Mouse (Mus musculus): ENCODE measurements around the gene Itga9.

DNA sequence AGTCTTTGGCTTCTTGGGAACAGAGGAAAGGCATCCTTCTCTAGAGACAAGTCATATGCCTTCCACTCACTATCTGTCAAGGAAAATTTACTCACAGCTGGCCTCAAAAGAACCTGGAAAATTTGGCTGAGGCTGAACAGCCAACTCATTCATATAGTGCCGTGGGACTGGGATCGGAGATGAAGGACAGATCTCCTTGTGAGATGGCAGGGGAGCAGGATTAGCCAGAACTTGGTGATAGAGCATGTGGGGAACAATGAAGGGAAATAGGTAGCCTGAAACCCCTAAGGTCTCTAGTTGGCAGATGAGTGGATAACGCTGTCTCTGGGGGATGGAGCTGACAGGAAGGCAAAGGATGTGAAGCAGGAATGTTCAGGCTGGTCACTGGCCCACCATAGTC lies 132.6 kb downstream of the Itga9 start:
- TF ChIP-seq CTCF (IDR thresholded peaks at IDR 0.05; ENCODE audit: insufficient read depth, low read depth, low read length) (no peak), POLR2A (IDR thresholded peaks at IDR 0.05; ENCODE audit: insufficient read depth, low read depth, low read length) (no peak)

All from olfactory bulb, adult 2 months (tissue).